Mouse (Mus musculus) embryo, embryonic 9.5 days (tissue): ENCODE data around the gene Pepd.

Source experiments
- DNase-seq: peaks from one replicate; pipeline ENCODE4 v3.0.0-alpha.2; 2017; ENCODE audit errors: extremely low spot score

The Pepd gene

DNA sequence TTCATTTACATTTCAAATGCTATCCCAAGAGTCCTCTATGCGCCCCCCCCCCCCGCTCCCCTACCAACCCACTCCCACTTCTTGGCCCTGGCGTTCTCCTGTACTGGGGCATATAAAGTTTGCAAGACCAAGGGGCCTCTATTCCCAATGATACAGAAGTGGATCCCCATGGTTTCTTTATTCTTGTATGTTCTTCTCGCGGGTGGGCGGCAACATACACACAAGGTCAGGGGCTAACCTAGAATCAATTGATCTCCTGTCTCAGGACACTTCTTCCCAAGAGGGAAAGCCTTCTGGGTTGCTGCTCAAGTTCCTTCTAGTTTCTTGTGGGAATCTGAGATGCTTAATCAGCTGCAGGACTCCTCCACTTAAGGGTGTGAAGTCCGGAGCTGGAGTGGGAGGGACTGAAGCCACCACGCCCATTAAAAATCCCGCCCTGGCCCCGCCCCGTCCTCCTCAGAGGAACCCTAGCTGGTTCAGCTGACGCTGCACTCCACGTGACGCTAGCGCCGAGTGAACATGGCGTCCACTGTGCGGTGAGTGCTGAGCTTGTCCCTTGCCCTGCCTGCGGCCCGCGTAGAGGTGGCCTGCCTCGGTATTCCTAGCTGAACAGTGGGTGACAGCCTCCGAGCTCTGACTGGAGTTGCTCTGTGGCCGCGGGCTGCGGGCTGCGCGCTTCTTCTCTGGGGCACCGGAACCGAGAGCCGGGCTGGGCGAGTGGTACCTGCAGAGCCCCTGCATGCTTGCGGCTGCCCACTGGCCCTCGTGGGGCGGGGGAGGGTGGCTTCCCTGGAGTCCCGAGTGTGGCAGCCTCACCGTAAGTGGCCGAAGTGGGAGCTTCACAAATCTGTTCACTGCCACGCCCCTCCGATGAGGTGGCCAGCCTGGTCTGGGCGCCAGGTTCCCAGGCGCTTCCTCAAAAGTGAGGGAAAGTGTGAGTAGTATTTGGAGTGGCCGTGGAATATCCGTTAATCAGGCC is at the start of gene Pepd:
Pepd (plus strand) TSS at position 461 of the 979 bp plus-strand sequence.
- DNase-seq, result peak; percentile 91

DNA sequence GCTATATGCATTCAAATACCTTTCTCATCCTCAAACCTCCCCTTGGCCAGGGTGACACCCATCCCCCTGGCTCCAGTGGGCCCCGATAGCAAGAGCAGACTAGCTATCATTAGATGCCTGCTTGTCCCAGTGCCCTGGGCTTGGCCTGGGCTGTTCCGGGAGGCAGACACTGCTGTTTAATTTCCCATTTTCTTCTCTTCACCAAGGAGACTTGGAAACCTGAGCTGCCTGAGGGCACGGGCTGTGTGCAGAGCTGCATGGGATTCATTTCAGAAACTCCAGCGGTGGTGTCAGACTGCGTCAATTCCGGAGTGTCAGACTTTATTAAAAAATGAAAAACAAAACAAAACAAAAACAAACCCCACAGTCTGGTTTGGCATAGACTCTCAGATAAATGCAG is 44.9 kb upstream of the Pepd start:
- no peak for DNase-seq

DNA sequence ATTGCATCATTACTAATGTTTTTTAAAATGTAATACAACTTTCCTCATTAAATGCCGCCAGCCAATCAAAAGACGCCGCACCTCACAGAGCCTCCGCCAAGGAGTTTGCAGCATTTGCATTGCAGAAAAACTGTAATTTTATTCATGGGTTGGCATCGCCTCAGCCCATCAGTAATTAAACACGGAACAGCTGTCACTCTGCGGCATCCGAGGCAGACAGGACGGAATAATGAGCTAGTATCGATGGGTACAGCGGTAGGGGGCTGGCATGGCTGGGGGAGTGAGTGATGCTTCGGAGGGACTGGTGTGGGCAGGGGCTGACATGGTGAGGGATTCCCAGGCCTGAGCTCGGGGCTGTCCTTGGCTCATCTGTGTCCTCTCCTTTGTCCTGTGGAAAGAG is 42.5 kb upstream of the Pepd start:
- no peak for DNase-seq

DNA sequence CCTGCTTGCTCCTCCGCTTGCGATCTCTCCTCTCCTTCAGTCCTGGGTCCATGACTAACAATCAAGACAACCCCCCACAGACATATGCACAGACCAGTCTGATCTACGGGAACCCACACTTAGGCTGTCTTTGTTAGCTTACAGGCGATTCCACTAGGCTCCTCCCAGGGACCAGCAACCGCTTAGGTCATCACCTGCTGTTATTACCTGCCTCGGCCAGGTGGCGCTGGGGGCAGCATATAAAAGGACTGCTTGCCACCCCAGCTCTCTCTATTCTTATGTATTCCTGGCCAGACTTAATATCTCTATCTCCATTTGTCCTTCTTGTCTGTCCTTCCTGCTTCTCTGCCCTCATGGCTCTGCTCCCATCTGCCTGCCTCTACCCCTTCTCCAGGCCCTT is 35.4 kb upstream of the Pepd start:
- DNase-seq, result no peak

DNA sequence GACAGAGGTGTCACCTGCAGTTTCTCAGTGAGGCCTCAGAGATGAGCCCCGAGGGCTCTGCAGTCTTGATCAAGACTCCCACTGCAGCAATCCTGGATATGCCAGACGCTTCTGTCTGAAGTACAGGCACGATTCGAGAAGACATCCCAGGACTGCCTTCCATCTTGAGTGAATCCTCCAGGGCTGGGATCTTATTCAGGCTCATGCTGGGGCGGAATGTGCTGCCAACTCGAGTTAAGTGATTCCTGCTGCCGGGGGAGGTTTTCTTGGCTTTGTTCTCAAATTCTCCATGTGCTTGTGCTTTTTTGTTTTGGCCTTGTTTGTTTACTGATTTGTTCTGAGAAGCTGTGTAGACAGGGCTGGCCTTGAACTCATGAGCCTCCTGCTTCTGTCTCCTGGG is 34.4 kb upstream of the Pepd start:
- no peak for DNase-seq

DNA sequence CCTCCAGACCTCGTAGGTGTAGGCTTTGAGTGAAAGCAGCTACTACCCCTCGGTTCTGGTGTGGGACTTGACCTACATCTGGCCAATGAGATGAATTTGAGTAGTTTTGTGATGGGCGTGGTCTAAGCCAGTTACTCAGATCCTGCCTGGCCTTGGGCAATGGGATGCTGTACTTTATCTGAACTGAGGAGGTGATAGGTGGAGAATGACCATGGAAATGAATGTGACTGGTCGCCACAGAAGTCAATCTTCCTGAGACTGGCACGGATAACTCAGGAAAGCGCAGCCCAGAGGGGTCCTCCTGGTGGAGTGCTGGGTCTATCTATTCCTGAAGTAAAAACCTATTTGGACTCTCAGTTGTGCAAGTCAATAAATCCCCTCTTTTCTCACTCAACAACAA is 23.7 kb upstream of the Pepd start:
- DNase-seq, result no peak

DNA sequence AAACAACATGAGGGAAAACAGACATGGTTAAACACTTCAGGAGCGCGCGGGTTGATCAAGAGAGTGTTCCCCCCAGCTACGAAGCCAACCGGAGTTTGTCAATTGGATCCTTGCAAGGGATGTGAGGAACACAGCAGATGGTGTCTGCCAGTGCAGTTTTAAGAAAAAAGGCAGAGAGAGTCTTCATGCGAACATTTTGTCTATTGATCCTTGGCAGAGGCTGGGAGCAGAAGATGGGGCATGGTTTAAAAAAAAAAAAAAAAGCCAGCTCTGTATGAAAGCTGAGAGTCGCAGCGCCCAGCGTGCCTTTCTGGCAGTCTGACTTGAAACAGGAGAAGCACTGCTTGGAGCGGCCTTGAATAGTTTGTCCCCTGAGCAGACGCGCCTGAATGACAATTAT is 23.3 kb upstream of the Pepd start:
- no peak for DNase-seq

DNA sequence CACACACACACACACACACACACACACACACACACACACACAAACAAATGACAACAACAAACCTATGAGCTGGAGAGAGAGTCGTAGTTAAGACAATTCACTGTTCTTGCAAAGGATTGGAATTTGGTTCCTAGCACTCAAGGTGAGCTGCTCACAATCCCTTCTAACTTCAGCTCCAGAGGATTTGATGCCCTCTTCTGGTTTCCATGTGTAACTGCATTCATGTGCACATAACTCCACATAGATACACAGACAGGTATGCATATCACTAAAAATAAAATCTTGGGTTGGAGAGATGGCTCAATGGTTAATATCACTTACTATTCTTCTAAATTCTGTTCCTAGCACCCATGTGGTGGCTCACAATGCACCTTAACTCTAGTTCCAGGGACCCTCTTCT is 19.3 kb upstream of the Pepd start:
- no peak for DNase-seq

DNA sequence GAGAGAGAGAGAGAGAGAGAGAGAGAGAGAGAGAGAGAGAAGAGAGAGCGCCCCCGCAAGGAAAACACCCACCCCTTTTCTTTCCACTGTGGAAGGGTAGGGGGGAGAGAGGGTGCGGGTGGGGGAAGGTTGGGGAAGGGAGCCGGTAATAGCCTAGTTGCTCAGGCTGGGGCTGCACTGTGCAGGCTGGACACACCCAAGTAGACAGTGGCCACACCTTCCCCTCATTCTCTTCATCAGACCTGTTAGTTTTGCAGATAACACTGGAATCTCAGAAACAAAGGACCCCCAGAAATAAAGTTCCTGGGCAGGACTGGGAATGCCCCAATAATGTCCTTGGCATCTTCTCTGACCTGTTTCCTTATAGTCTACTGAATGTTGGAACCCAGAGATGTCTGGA is 15.7 kb upstream of the Pepd start:
- DNase-seq, result no peak

DNA sequence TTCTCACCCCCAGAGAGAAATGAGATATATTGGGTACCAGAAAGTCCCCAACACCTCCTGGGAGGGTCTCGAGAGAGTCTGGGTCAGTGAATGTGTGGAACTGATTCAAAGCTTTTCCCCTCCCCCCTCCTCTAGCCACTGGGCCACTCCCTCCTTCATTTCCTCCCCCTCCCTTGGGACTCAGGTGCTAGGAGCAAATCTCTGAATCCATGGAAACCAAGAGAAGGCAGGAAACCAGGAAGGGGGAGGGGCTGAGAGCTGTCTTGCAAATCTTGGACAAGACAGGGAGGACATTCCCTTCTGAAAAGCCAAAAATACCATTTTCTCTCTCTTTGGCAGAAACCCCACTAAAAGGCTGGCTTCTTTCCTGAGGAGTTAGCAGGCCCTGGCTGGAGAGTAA is 15.1 kb upstream of the Pepd start:
- DNase-seq, result peak; percentile 12

DNA sequence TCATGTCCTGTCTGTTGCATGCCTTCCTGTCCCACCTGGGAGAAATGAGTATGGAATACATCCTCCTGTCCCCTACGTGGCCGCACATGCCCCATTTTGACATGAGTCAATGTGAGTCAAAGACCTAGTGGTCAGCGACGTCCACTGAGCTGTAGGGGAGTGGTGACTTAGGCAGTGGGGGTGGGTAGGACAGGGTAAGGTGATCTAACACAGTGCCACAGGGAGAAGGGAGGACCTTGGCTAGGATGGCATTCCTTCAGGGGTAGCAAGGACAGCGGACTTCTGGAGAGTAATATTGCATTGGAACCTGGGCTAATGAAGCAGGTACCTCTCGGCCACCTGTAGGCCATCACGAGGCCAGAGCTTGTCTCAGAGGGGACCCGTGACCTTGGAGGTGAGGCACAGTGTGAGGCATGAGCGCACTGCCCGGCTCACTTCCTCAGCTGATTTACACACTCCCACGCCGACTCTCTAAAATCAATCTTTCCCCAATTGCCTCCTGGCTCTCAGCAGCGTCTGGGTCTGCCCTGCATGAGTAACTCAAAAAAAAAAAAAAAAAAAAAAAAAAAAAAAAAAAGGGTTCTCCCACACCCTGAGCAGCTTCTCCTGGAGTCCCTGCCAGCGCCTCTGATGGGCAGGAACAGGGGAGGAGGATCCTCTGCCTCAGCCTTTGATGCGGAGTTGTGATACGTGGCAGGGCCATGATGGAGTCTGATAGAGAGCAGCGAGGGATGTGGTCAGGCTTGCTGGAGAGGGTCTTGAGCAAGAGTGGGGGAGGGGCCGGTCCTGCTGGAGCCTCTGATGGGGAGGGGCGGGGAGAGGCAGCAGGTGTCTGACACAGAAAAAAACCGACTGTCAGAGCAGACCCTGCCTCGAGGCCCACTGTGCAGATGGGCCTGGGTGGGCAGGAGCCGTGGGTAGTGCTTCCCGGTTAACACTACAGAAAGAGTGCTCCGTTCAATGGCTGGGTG is 1.8 kb upstream of the Pepd start:
- peak; percentile 24 for DNase-seq

DNA sequence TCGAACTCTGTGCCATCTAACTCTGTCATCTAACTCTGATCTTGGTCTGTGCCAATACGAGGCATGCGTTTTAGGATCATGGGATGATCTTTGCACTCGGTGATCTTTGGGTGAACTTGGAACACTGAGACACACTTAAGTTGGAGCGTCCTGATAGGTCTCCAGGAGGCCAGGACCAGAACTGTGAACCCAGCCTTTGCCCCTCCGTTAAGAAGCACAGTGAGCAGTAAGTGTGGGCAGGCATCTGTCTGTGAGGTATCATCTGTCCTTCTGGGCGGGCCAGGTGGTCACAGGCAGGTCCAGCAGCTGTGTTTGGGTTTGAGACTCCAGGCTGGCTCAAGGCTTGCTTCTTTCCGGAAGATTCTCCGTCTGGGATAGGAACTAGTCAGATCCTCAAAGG is 1.8 kb downstream of the Pepd start:
- DNase-seq, result no peak

DNA sequence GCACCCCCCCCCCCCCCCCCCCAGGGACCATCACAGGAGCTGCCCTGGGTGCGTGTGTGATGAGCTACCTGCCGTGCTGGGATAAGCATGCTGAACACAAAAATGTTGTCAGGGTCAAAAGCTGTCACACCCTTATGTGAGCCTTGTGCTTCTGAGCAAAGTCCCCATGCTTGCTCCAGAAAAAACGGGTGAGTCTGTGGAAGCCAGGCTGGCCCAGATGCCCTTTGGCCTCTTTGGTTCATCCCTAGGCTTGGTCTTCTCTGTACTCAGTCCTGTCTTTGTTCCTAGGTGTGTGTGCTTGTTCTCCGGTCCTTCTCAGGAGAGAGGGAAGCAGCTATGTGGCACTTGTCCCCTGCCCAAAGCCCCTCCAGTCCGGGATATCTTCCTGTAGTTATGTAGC is 3.4 kb downstream of the Pepd start:
- no peak for DNase-seq

DNA sequence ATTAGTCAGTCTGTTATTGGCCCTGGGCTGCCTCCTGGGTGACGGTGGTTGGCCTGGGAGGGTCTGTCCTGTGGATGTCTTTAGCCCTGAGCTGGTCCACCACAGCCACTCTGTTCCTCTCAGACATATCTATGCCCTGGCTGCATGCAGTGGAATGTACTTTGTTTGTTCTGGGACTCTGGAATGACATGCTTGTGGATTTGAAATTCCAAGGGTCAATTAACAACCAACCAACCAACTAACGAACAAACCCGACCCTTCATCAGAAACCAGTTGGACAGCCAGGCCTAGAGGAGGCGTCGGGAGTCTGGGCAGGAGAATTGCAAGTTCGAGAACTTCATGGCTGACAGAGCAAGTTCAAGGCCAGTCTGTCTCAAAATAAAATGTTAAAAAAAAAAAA is 5.4 kb downstream of the Pepd start:
- no peak for DNase-seq

DNA sequence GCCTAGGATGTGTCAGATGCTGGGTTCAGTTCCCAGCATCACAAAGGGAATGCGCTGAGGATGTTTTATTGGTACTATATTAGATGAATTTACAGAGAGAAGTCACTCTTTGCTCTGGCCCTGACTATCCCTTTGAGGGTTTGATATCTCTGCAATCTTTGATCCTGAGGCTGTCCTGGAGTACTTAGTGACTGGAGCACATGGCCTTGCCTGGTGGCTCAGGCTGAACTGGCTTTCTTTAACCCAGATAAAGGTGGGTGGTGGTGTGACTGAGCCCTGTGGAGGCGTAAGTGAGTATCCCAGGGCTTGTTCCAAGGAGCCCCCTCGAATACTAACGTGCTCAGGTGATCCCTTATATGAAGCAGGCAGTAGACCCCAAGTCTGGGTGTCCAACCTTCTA is 5.8 kb downstream of the Pepd start:
- DNase-seq, result no peak

DNA sequence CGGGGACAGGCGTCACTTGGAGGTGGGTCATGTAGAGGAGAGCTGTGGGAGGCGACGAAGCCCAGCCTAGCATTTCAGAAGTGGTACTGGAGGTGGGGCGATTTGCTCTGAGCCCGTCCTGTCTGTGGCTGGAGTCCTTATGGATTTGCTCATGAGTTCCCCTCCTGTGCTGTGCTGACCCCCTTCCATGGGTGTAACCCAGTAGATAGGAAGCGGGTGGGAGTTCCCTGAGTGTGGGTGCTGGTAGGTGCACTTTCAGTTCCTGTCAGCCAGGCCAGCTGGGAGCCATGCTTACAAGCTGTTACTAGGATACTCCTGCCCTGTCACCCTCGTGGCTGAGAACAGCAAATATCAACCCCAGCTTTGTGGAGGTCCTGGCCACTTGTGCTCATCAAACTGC is 6.2 kb downstream of the Pepd start:
- DNase-seq, result no peak

DNA sequence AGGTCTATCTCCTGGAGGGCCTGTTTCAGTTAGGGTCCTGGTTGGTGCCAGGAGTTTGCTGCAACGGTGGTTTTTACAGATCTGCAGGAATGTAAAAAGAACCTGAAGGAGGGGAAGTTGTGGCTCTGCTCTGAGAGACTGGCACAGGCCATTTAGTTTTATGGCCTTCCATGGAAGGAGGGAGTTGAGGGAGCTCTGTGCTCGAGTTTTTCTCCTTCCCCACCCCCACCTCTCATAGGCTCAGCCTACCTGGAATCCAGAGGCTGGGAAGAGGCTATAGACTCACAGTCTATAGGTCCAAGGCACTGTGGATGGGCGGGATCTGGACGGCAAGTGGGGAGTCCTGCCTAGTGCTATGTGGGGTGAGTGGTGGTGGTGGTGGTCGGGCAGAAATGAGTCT is 6.9 kb downstream of the Pepd start:
- no peak for DNase-seq

DNA sequence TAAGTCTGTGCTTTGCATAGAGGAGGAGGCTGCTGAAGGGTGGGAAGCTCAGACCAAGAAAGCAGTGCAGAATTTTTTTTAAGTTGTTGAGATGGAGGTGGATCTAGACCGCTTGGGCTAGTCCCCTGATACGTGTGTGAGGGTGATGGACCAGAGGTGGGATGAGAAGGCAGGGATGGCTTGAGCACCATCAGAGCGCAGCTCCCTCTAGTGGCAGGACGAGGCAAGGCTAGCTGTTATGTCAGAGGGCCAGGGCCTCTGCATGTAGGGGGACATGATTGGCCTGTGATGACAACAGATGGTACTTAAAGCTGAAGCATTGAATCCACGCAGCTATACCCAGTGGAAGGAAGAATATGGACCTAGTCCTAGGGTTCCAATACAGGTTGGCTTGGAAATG is 7.6 kb downstream of the Pepd start:
- DNase-seq, result peak; percentile 27

DNA sequence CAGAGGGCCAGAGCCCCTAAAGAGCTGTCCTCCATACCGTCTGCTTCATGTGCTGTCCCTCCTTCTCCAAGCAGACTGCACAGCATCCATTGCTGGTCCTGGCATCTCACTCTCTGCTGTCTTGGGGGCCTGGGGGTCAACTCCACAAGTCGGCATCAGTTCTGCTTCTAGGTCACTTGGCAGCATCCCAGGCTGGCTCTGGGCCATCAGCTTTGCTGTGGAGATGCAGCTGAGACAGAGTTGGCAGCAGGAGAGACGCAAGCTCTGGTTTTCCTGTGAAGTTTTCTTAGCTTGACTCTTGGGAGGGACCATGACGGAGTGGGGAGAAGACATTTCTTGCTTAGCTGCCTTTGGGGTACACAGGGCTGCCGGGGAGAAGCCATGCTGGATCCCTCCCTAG is 13.0 kb downstream of the Pepd start:
- DNase-seq, result no peak

DNA sequence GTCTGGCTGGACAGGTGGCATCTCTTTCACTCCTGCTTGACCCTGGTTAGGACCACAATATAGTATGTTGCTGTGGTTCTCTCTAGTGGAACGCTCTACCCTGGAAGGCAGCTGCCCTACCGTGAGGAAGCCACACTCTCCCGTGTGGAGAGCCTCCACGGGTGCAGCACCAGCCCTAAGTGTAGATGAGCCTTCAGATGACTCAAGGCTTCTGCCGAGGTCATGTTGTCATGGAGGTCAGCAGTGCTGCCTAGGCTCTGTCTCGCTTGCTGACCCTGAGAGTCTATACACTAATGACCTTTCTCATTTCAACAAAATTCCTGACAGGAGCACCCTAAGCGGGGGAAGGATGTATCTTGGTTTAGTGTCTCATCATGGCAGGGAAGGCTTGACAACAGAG is 13.8 kb downstream of the Pepd start:
- no peak for DNase-seq

DNA sequence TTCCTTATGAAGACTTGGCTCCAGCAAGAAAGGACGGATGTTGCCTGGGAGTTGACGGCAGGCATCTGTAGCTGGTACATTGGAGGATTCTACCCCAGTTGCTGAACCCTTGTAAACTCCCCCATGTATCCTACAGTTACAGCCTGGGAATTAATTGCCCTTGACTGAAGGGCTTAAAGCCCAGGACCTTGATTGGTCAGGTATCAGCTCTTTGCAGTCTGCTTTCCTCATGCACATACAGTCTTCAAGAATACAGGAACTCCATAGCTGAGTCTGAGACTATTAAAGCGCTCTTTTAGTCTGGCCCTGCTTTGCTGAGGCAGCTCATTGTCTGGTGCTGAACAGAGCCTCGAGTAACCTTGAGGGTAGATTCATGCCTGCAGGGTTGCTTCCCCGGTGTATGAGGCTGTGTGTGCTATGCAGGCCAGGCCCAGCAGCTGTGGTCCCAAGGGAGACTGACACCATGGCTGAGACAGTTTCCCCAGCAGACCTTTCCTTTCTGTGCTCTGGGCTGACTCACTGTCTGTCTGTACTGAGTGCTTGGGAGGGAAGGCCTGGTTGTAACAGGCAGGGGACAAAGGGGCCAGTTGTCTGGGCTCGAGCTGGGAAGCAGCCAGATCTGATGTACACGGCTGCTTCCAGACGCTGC is 17.6 kb downstream of the Pepd start:
- DNase-seq, result no peak

DNA sequence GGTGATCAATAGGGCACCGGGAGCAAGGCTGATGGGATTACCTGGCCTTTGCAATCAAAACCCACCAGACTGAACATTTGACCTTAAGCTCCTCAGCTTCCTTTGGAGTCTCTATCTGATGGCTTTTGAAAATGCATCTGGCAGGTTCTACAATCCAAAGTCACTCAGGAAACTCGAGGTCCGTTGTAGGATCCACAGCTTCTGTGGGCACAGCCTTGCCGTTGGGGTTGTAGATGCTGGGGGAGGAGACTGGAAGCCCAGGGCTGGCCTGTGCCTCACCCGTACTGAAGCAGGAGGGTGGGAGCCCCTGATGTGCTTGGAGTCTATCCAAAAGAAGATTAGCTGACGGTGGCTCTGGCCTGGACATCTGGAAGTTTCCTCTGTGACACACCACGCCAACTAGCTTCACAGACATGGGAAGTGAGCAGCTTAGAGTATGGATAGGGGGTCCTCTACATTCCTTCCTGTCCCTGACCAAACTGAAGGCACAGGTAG is 18.1 kb downstream of the Pepd start:
- DNase-seq, result no peak
